Mouse (Mus musculus): ENCODE measurements around the gene Lpo.

DNA sequence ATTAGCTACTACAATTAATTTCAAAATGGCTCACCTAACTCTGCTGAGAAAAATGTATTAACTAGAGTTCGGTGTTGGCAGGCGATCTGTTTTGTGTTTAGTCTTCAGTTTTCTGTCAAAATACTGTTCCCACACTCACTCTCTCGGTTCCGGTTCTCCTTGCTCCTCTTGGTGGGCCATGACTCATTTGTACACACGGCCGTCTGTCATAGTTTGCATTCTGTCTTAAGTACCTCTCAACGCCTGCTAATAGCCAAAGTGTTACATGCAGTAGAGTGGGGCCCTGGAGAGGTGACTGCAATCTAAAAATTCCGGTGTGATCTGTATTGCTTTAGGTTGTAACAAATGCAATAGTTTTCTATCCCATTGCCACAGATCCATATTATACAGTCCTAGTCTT lies 12.6 kb upstream of the Lpo start:
- no peak for TF ChIP-seq POLR2A (IDR thresholded peaks at IDR 0.05; ENCODE audit: low read depth, low read length)
- no peak for TF ChIP-seq CTCF (IDR thresholded peaks at IDR 0.05; ENCODE audit: extremely low read depth, insufficient read length, insufficient replicate concordance, low read depth, low read length)

Measured in small intestine, adult 2 months (tissue).